Mouse (Mus musculus) heart, adult 18-20 months (tissue): Measurements from ENCODE around the gene Ctnnd2. TPM values are rescaled to one million over a fixed set of nuclear protein-coding genes. Genes with fewer than 3 reads are reported as not detected.
"Not testable (repeated sequence)": the region's sequence is repeated elsewhere in the genome, so short reads cannot be mapped to it uniquely, and the experiment has no call there.

Experiments used
- DNase-seq, 2 experiments: peaks; one replicate each; pipeline ENCODE4 v3.0.0; 2021 to 2022; ENCODE audit warnings: mixed read lengths in 1 of 2
- long read RNA-seq, 2 experiments: library from polyadenylated mRNA; stranded (forward); transcript quantifications; one replicate each; pipeline ENCODE4 v2.0.0; 2021
- total RNA-seq, 2 experiments: library from RNA; stranded (reverse); gene quantifications; 2 replicates each; pipeline ENCODE4 v1.2.3; 2021

Gene Ctnnd2
- total RNA-seq: under 1 TPM; 0.22 to 0.23 TPM
- long read RNA-seq, experiment 1, partial matches to known transcripts: 0 of 3 reads
- long read RNA-seq, experiment 1, other reads (novel, unspliced or antisense): 3 of 3 reads
- long read RNA-seq, experiment 2, partial matches to known transcripts: 0 of 5 reads
- long read RNA-seq, experiment 2, other reads (novel, unspliced or antisense): 5 of 5 reads

DNA sequence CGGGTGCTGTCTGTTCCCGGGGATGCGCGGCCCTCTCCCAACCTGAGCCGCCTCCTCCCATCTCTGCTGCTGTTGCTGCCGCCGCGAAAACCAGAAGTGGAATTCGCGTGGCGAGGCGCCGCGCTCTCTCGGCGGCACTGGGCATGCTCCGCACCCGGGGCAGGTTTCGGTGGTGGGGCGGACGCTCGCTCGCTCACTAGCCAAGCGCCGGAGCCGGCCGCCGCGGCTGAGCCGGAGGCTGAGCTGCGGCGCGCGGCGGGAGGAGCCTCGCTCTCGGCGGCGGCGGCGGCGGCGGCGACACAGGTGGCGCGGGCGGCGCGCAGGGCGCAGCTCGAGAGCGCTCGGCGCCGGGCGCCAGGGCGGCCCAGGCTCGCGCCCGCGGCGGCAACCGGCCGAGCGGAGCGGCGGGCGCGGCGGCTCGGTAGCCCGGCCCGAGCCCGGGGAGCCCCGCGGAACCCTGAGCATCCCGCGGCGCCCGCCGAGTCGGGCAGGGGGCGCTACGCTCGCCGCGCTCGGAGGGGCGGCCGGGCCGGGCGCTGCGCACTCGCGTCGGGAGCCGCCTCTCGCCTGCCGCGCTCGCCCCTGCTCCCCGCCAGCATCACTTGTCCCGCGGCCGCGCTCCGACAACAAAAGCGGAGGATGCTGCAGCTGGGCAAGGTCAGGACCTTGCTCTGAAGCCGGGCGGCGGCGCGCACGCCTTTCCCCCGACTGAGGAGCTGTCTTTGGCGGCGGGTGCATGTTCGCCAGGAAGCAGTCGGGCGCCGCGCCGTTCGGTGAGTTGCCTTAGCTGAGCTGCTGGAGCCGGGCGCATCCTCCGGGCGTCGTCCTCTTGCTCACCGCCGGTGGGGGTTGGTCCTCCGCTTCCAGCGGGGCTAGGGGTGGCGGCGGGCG is at the start of gene Ctnnd2:
Ctnnd2 (plus strand) TSS at position 203 of the 891 bp plus-strand sequence.
- DNase-seq: peak in 1 of 2 experiments; percentile 3

- no peak for DNase-seq
Observed at GRCm38 (mm10) chr15:30130705-30131104, 41.7 kb upstream of the Ctnnd2 start.

- DNase-seq: not testable (repeated sequence)
Observed at GRCm38 (mm10) chr15:30139626-30140025, 32.8 kb upstream of the Ctnnd2 start.

- no peak for DNase-seq
Observed at GRCm38 (mm10) chr15:30145413-30145812, 27.0 kb upstream of the Ctnnd2 start.

GRCm38 (mm10) chr15:30152176-30152575 is 20.2 kb upstream of the Ctnnd2 start:
- DNase-seq: no peak

- DNase-seq: no peak
Observed at GRCm38 (mm10) chr15:30157975-30158374, 14.4 kb upstream of the Ctnnd2 start.

DNA sequence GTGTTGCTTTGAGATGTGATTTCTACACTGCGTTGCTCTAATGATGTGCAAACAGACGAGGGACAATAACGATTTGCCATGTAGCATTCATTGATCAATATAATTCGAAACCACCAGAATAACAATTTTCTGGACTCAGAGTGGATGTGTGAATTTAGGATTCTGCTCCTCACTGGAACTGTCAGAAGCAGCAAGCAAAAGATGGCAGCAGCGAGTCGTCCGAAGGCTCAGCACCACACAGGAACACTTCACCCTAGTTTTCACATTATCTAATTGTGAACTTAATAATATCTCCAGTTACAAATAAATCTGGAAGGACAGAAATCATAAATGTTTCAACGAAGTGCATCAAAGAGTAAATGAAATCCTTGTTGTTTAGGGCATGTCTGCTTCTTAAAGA is 2.4 kb upstream of the Ctnnd2 start:
- no peak for DNase-seq

- no peak for DNase-seq
Observed at GRCm38 (mm10) chr15:30171493-30172195, 749 bp upstream of the Ctnnd2 start.

DNA sequence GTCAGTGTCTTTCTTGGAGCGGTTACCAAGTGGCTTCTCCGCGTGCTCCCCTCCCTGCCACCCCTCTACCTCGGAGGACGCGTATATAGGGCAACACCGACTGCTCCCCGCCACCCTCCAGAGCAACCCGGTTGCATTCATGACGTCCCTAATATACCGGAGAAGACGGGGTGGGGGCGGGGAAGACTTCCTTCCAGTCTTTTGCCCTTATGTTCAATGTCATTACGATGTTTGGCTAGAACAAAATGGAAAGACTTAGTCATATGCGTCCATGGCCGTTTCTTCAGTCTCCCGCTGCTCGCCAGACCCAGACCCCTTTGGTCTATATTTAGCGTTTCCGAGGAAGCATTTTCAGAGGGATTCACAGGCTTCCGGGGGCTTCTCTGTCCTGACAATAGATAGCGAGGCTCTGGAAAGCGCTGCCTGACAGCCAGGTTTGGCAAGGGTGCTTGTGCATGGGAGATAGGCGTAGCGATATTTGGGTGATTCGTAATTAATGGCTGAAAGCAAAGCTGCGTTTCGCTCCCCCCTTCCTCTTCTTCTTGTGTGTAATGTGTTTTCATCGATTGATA is 1.1 kb downstream of the Ctnnd2 start:
- DNase-seq: no peak

DNA sequence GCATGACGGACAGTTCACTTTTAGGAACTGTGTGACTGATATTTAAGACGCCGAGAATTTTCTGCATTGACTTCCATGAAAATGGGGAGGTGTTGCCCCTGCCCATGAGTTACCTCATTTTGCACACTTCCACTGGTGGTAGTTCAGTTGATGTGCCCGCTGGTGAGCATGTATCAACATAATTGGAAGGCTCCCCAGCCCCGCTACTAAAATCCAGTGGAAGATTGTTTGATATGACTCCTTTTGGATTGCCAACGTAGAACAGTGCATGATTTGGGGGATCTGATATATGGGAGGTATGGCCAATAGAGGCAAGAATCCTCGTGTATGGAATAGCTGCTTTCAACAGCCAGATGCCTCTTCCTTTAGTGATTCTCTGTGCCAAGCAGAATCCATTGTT is 1.9 kb downstream of the Ctnnd2 start:
- no peak for DNase-seq

DNA sequence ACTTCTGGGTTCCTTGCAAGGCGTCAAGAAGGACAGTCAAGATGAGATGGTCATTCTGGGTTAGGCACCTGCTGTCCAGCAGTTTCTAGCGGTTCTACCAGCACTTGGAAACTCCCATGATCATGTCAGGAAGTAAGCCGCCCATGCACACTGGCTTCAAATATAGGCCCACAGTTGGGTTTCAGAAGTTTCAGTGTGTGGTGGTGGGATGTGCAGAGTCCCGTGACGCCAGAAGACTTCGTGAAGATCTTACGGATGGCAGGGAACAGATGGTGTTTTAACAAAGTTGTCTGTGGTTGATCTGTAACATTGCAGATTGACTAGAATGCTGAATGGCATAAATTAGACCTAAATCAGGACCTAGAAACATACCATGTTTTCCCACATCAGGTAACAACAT is 11.6 kb downstream of the Ctnnd2 start:
- no peak for DNase-seq

GRCm38 (mm10) chr15:30190872-30191271 is 18.5 kb downstream of the Ctnnd2 start:
- no peak for DNase-seq

GRCm38 (mm10) chr15:30191931-30192668 is 19.7 kb downstream of the Ctnnd2 start:
- no peak for DNase-seq

GRCm38 (mm10) chr15:30198429-30198828 is 26.0 kb downstream of the Ctnnd2 start:
- DNase-seq: no peak

DNA sequence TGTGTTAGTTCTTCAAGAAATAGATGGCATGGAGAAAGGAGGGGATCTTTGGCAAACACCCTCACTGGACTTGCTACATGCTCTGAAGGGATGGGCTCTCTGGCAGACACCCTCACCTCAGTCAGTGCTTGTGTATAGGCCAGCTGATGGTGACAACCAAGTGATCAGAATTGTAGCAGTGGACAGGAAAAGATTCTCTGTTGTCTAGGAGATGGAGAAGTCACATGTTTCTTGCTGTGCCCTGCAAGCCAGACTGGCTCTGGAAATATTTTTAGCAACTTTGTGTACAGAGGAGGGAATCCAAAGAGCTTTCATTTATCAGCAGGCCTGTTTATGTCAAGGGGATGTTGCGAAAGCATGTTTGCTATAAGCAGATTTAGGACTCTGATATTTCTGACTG is 27.4 kb downstream of the Ctnnd2 start:
- DNase-seq: no peak

DNA sequence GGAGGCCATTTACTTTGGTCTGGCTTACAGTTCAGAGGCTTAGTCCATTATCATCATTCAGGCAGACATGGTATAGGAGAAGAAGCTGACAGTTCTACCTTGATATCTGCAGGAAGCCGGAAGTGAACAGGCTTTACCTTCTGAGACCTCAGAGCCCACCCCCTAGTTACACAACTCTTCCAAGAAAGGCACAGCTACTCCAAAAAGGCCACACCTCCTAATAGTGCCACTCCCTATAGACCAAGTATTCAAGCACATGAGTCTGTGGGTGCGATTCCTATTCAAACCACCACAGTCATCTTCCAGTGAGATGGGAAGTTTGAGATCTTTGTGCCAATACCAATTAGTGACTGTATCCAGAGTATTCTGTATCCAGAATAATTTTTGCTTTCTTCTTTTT is 28.8 kb downstream of the Ctnnd2 start:
- no peak for DNase-seq

GRCm38 (mm10) chr15:30201617-30202016 is 29.2 kb downstream of the Ctnnd2 start:
- DNase-seq: no peak

DNA sequence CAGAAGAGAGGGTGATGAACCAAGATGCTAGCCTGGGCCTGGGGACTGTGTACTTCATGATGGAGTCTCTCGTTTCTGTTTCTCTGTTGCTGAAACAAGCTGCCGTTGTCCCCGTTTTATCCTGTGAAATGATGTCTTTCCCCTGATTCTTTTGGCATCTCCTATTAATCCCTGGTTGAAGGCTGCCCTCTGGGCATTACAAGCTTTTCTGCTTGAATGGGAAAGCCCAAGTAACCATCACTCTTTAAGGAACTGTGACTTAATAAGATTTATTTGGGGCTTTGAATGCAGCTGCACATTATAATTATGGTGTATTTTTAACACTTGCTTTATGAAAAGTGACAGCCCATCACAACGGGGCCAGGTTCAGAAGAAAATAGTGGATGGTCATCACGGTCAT is 40.4 kb downstream of the Ctnnd2 start:
- DNase-seq: no peak

GRCm38 (mm10) chr15:30215871-30216270 is 43.5 kb downstream of the Ctnnd2 start:
- DNase-seq: no peak

DNA sequence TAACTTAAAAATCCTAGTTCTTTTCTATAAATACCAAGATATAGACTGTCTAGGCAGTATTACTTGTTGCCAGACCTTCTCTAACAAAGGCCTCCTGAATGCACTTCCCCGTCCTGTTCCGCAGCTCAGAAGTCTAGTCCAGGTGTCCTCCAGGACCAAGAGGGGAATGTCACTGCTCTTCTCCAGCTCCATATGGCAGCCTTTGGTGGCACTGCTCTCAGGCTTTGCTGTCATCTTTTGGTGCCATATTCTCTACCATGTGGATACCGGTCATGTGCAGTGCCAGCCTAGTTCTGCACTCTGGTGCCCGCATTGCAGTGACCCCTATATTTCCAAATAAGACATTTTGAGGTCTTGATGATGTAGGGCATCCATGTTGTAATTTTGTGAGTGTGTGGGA is 56.7 kb downstream of the Ctnnd2 start:
- DNase-seq: no peak

GRCm38 (mm10) chr15:30235210-30236034 is 63.0 kb downstream of the Ctnnd2 start:
- DNase-seq: no peak
